Mouse (Mus musculus) forebrain, embryonic 16.5 days (tissue): Measurements from ENCODE around the gene Lpar1. TPM values are rescaled to one million over a fixed set of nuclear protein-coding genes. Genes with fewer than 3 reads are reported as not detected.

Experiments used
- ATAC-seq: fragments of 200-750 bp; cut with Nextera tagmentation; 2 replicates; pipeline ENCODE4 v1.8.0; 2017; ENCODE audit warnings: mild to moderate bottlenecking, moderate library complexity
- H3K27ac ChIP-seq: fragments of 300-500 bp; sonication (generic); 2 replicates; pipeline ENCODE4 v1.5.1; 2014; ENCODE audit warnings: low read length, control low read depth
- H3K27me3 ChIP-seq: fragments of 300-500 bp; sonication (generic); replicated peaks from 2 replicates; pipeline ENCODE4 v1.6.1; 2014; ENCODE audit warnings: low read length; ENCODE audit not compliant: control insufficient read depth, insufficient read depth
- H3K36me3 ChIP-seq: fragments of 300-500 bp; sonication (generic); 2 replicates; pipeline ENCODE4 v1.6.1; 2014; ENCODE audit not compliant: control insufficient read depth, insufficient read depth
- H3K4me1 ChIP-seq: fragments of 300-500 bp; sonication (generic); replicated peaks from 2 replicates; pipeline ENCODE4 v1.6.1; 2014; ENCODE audit warnings: low read length; ENCODE audit not compliant: control insufficient read depth, insufficient read depth
- H3K4me2 ChIP-seq: fragments of 300-500 bp; sonication (generic); 2 replicates; pipeline ENCODE4 v1.6.1; 2014; ENCODE audit warnings: mild to moderate bottlenecking, low read length, control low read depth
- H3K4me3 ChIP-seq: fragments of 300-500 bp; sonication (generic); replicated peaks from 2 replicates; pipeline ENCODE4 v1.5.1; 2014; ENCODE audit warnings: mild to moderate bottlenecking, low read length, control low read depth
- H3K9ac ChIP-seq: fragments of 300-500 bp; sonication (generic); replicated peaks from 2 replicates; pipeline ENCODE4 v1.6.1; 2014; ENCODE audit warnings: low read depth, low read length, control low read depth
- H3K9me3 ChIP-seq: fragments of 300-500 bp; sonication (generic); 2 replicates; pipeline ENCODE4 v1.6.1; 2016; ENCODE audit warnings: low read length; ENCODE audit not compliant: control insufficient read depth
- WGBS: fragments of 180-500 bp; shearing (Covaris S2); extraction: QIAGEN DNeasy Blood & Tissue Kit; methylation state at CpG from one replicate; pipeline ENCODE4 v1.1.7; 2014; 5-methylcytosine and 5-hydroxymethylcytosine counted together
- polyA plus RNA-seq: library from polyadenylated mRNA; unstranded; fragments of >200 nt; fragmentation: Nextera tagmentation; extraction: Ambion mirVana; gene quantifications from 2 replicates; pipeline ENCODE4 v1.2.1, GENCODE M21; 2015

Lpar1 gene
- polyA plus RNA-seq, 1 experiment from 2014 or later: 28.7 TPM

GRCm38 (mm10) chr4:58572446-58572845, 18.7 kb upstream of the Lpar1 start:
- H3K27ac ChIP-seq: no peak overlapping the region
- 41% methylated on average over 2 of the region's 2 CpGs for WGBS
- ATAC-seq: no peak

GRCm38 (mm10) chr4:58571661-58572060, 18.0 kb upstream of the Lpar1 start:
- Histone ChIP-seq H3K36me3 (no peaks in the 10 kb centered on the region), H3K9ac (no peak overlapping the region), H3K27ac (no peak overlapping the region), H3K27me3 (no peaks in the 10 kb centered on the region), H3K4me1 (no peaks in the 10 kb centered on the region), H3K9me3 (no peaks in the 10 kb centered on the region), H3K4me2 (no peak overlapping the region), H3K4me3 (no peak overlapping the region)
- ATAC-seq: no peak
- WGBS: 10% methylated on average over 3 of the region's 3 CpGs

More at GRCm38 (mm10) chr4:58572446-58572845, 18.7 kb upstream of the Lpar1 start:
- no peaks in the 10 kb centered on the region for H3K4me1 ChIP-seq
- no peaks in the 10 kb centered on the region for H3K27me3 ChIP-seq
- no peaks in the 10 kb centered on the region for H3K36me3 ChIP-seq
- no peak overlapping the region for H3K4me2 ChIP-seq
- no peaks in the 10 kb centered on the region for H3K9me3 ChIP-seq
- H3K9ac ChIP-seq: no peak overlapping the region
- H3K4me3 ChIP-seq: no peak overlapping the region

- H3K4me2 ChIP-seq: no peak overlapping the region
- WGBS: 5% methylated on average over 1 of the region's 1 CpGs
- ATAC-seq: no peak
- H3K9ac ChIP-seq: no peak overlapping the region
- no peaks in the 10 kb centered on the region for H3K9me3 ChIP-seq
- H3K4me3 ChIP-seq: no peak overlapping the region
- H3K4me1 ChIP-seq: no peaks in the 10 kb centered on the region
- no peaks in the 10 kb centered on the region for H3K27me3 ChIP-seq
- no peaks in the 10 kb centered on the region for H3K36me3 ChIP-seq
- H3K27ac ChIP-seq: no peak overlapping the region
These were observed 17.5 kb upstream of the Lpar1 start for GRCm38 (mm10) chr4:58571232-58571631.

- Histone ChIP-seq H3K27ac (no peak overlapping the region), H3K9me3 (no peaks in the 10 kb centered on the region), H3K36me3 (no peaks in the 10 kb centered on the region), H3K27me3 (no peaks in the 10 kb centered on the region), H3K4me2 (no peak overlapping the region), H3K4me1 (no peaks in the 10 kb centered on the region), H3K4me3 (no peak overlapping the region), H3K9ac (no peak overlapping the region)
- no peak for ATAC-seq
- WGBS: 67% methylated on average over 8 of the region's 8 CpGs
These were observed 14.8 kb upstream of the Lpar1 start for GRCm38 (mm10) chr4:58568486-58568885.

- ATAC-seq: no peak
- Histone ChIP-seq H3K4me3 (no peak overlapping the region), H3K4me1 (no peaks in the 10 kb centered on the region), H3K27me3 (no peaks in the 10 kb centered on the region), H3K9ac (no peak overlapping the region), H3K4me2 (no peak overlapping the region), H3K9me3 (no peaks in the 10 kb centered on the region), H3K27ac (no peak overlapping the region), H3K36me3 (no peaks in the 10 kb centered on the region)
- 96% methylated on average over 1 of the region's 1 CpGs for WGBS
These were observed 9.1 kb upstream of the Lpar1 start for GRCm38 (mm10) chr4:58562776-58563175.

- 78% methylated on average over 3 of the region's 3 CpGs for WGBS
- Histone ChIP-seq H3K9ac (no peak overlapping the region), H3K9me3 (no peaks in the 10 kb centered on the region), H3K27me3 (no peaks in the 10 kb centered on the region), H3K27ac (no peak overlapping the region), H3K4me3 (no peak overlapping the region), H3K4me2 (no peak overlapping the region), H3K4me1 (peaks cover 5% of the 10 kb centered on the region; the same call in 1 of the 2 replicates), H3K36me3 (no peaks in the 10 kb centered on the region)
- ATAC-seq: no peak
These were observed 3.3 kb upstream of the Lpar1 start for GRCm38 (mm10) chr4:58557001-58557400.

GRCm38 (mm10) chr4:58554359-58554838, 701 bp upstream of the Lpar1 start:
- no peak for ATAC-seq
- no peaks in the 10 kb centered on the region for H3K27me3 ChIP-seq
- no peaks in the 10 kb centered on the region for H3K9me3 ChIP-seq
- no peak overlapping the region for H3K27ac ChIP-seq
- WGBS: 40% methylated on average over 10 of the region's 10 CpGs
- no peak overlapping the region; the same call in 1 of the 2 replicates for H3K4me2 ChIP-seq
- H3K4me3 ChIP-seq: no peak overlapping the region
- H3K9ac ChIP-seq: no peak overlapping the region
- H3K4me1 ChIP-seq: peaks cover 5% of the 10 kb centered on the region; the same call in 1 of the 2 replicates
- H3K36me3 ChIP-seq: no peaks in the 10 kb centered on the region

GRCm38 (mm10) chr4:58552731-58553630, 717 bp downstream of the Lpar1 start:
- under 1% methylated on average over 71 of the region's 71 CpGs for WGBS
- H3K36me3 ChIP-seq: no peaks in the 10 kb centered on the region
- H3K27ac ChIP-seq: no peak overlapping the region
- peak overlapping the region; percentile 67 for H3K4me3 ChIP-seq
- H3K9ac ChIP-seq: peak overlapping the region; percentile 61
- no peaks in the 10 kb centered on the region for H3K27me3 ChIP-seq
- peak overlapping the region; percentile 87 for H3K4me2 ChIP-seq
- peaks cover 5% of the 10 kb centered on the region; the same call in 1 of the 2 replicates for H3K4me1 ChIP-seq
- ATAC-seq: peak; percentile 92
- H3K9me3 ChIP-seq: no peaks in the 10 kb centered on the region

GRCm38 (mm10) chr4:58552229-58552628, 1.5 kb downstream of the Lpar1 start:
- H3K4me2 ChIP-seq: peak overlapping the region; percentile 87
- H3K27me3 ChIP-seq: no peaks in the 10 kb centered on the region
- no peak overlapping the region for H3K27ac ChIP-seq
- no peak for ATAC-seq
- H3K9me3 ChIP-seq: no peaks in the 10 kb centered on the region
- H3K9ac ChIP-seq: no peak overlapping the region
- 3% methylated on average over 10 of the region's 10 CpGs for WGBS
- H3K36me3 ChIP-seq: no peaks in the 10 kb centered on the region
- peak overlapping the region; percentile 67 for H3K4me3 ChIP-seq
- peaks cover 5% of the 10 kb centered on the region; the same call in 1 of the 2 replicates for H3K4me1 ChIP-seq
